Mouse (Mus musculus) cortical plate, adult 2 months (tissue): Measurements from ENCODE around the gene Dnajc6.

ENCODE experiments used
- CTCF ChIP-seq: fragments of 200-500 bp; IDR thresholded peaks from 2 replicates; pipeline ENCODE4 v1.5.1; 2011; ENCODE audit warnings: mild to moderate bottlenecking, control low read depth, low read length; ENCODE audit not compliant: insufficient read depth; ENCODE audit errors: extremely low read depth
- POLR2A ChIP-seq: fragments of 200-500 bp; IDR thresholded peaks from 2 replicates; pipeline ENCODE4 v1.6.1; 2011; ENCODE audit warnings: mild to moderate bottlenecking, low read length, control low read depth; ENCODE audit not compliant: insufficient read depth; ENCODE audit errors: extremely low read depth

- TF ChIP-seq POLR2A (peak; percentile 91), CTCF (no peak)
Observed at GRCm38 (mm10) chr4:101507571-101508422, 11.3 kb downstream of the Dnajc6 start.
